Mouse (Mus musculus): Measurements from ENCODE around the gene Tnxb. TPM values are rescaled to one million over a fixed set of nuclear protein-coding genes. Genes with fewer than 3 reads are reported as not detected.

Gene Tnxb
- polyA plus RNA-seq, 1 experiment from 2014 or later, result 0.01 TPM

- Histone ChIP-seq H3K4me3 (peak overlapping the region; percentile 68; the same call in 1 of the 2 replicates), H3K36me3 (no peaks in the 10 kb centered on the region), H3K9me3 (no peaks in the 10 kb centered on the region), H3K4me1 (peaks cover 46% of the 10 kb centered on the region), H3K27me3 (peaks cover 44% of the 10 kb centered on the region), H3K4me2 (replicated peaks) (peak overlapping the region; percentile 78), H3K27ac (no peak overlapping the region), H3K9ac (no peak overlapping the region)
- no peak for ATAC-seq (ENCODE audit: insufficient number of reproducible peaks, insufficient read depth, low FRiP score, low TSS enrichment)
- 13% methylated on average over 12 of the region's 12 CpGs for WGBS
These were observed 40.3 kb upstream of the Tnxb start for GRCm38 (mm10) chr17:34629796-34630603.

DNA sequence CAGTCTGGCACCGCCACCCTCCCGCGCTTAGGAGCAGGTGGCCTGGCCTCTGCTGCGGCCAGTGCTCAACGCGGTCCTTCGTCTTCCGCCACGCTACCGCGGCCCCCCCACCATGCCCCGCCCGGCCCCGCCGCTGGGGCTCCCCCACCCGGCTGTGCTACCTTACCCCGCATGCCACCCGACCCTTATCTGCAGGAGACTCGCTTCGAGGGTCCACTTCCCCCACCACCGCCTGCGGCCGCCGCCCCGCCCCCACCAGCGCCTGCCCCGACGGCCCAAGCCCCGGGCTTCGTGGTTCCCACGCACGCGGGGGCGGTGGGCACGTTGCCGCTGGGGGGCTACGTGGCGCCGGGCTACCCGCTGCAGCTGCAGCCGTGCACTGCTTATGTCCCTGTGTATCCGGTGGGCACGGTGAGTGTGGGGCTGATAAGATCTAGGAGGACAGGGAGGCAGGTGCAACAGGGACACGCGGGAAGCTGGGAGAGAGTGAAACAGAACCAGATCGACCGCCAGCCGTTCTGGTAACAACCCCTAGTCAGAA is 39.5 kb upstream of the Tnxb start:
- Histone ChIP-seq H3K4me3 (peak overlapping the region; percentile 34), H3K27me3 (peaks cover 44% of the 10 kb centered on the region), H3K9ac (peak overlapping the region; percentile 27), H3K36me3 (no peaks in the 10 kb centered on the region), H3K4me1 (peaks cover 46% of the 10 kb centered on the region), H3K27ac (no peak overlapping the region), H3K4me2 (replicated peaks) (peak overlapping the region; percentile 78), H3K9me3 (no peaks in the 10 kb centered on the region)
- 3% methylated on average over 48 of the region's 48 CpGs for WGBS
- no peak for ATAC-seq (ENCODE audit: insufficient number of reproducible peaks, insufficient read depth, low FRiP score, low TSS enrichment)

GRCm38 (mm10) chr17:34631647-34632046 is 38.7 kb upstream of the Tnxb start:
- Histone ChIP-seq H3K27me3 (peaks cover 44% of the 10 kb centered on the region), H3K27ac (no peak overlapping the region), H3K4me1 (peaks cover 39% of the 10 kb centered on the region), H3K9ac (no peak overlapping the region), H3K4me3 (peak overlapping the region; percentile 34), H3K9me3 (no peaks in the 10 kb centered on the region), H3K36me3 (no peaks in the 10 kb centered on the region), H3K4me2 (replicated peaks) (peak overlapping the region; percentile 78)
- no peak for ATAC-seq (ENCODE audit: insufficient number of reproducible peaks, insufficient read depth, low FRiP score, low TSS enrichment)
- WGBS, result 6% methylated on average over 12 of the region's 12 CpGs

GRCm38 (mm10) chr17:34632261-34632691 is 38.1 kb upstream of the Tnxb start:
- H3K4me3 ChIP-seq, result peak overlapping the region; percentile 34
- peaks cover 39% of the 10 kb centered on the region for H3K4me1 ChIP-seq
- H3K9me3 ChIP-seq, result no peaks in the 10 kb centered on the region
- 0 out of 2 replicates have a peak, but pooled peaks have one; percentile 16 for ATAC-seq (ENCODE audit: insufficient number of reproducible peaks, insufficient read depth, low FRiP score, low TSS enrichment)
- H3K9ac ChIP-seq, result peak overlapping the region; percentile 47; the same call in 1 of the 2 replicates
- peak overlapping the region; percentile 78 for H3K4me2 ChIP-seq (replicated peaks)
- H3K36me3 ChIP-seq, result no peaks in the 10 kb centered on the region
- H3K27ac ChIP-seq, result no peak overlapping the region
- WGBS, result 2% methylated on average over 26 of the region's 26 CpGs
- peaks cover 44% of the 10 kb centered on the region for H3K27me3 ChIP-seq

DNA sequence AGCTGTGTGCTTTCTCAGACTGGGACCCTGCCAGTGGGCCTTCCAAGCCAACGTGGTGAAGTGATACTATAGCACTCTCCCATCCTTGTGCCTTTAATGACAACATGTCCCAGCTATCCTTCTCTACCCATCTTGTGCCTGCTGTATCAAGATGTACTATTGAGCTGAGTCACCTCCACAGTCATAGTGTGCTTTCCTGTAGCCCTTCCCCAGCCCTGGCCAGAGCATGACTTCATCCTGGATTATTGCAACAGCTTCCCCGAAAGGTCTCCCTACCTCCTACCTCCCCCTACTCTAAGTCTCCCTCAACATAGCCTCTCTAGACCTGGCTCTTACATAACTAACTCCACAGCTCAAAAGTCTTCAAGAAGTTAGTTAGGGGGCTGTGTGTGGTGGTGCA is 34.7 kb upstream of the Tnxb start:
- peaks cover 15% of the 10 kb centered on the region for H3K4me1 ChIP-seq
- peaks cover 30% of the 10 kb centered on the region for H3K27me3 ChIP-seq
- no peak overlapping the region for H3K9ac ChIP-seq
- H3K4me3 ChIP-seq, result no peak overlapping the region
- no peak overlapping the region for H3K4me2 ChIP-seq (replicated peaks)
- WGBS, result 72% methylated on average over 2 of the region's 2 CpGs
- no peak for ATAC-seq (ENCODE audit: insufficient number of reproducible peaks, insufficient read depth, low FRiP score, low TSS enrichment)
- no peaks in the 10 kb centered on the region for H3K9me3 ChIP-seq
- no peak overlapping the region for H3K27ac ChIP-seq
- no peaks in the 10 kb centered on the region for H3K36me3 ChIP-seq

GRCm38 (mm10) chr17:34637459-34637858 is 32.9 kb upstream of the Tnxb start:
- 72% methylated on average over 3 of the region's 3 CpGs for WGBS
- H3K4me1 ChIP-seq, result peaks cover 15% of the 10 kb centered on the region
- H3K27ac ChIP-seq, result no peak overlapping the region
- ATAC-seq (ENCODE audit: insufficient number of reproducible peaks, insufficient read depth, low FRiP score, low TSS enrichment), result no peak
- H3K9ac ChIP-seq, result no peak overlapping the region
- no peaks in the 10 kb centered on the region for H3K36me3 ChIP-seq
- peaks cover 12% of the 10 kb centered on the region for H3K27me3 ChIP-seq
- no peaks in the 10 kb centered on the region for H3K9me3 ChIP-seq
- H3K4me2 ChIP-seq (replicated peaks), result no peak overlapping the region
- H3K4me3 ChIP-seq, result no peak overlapping the region

DNA sequence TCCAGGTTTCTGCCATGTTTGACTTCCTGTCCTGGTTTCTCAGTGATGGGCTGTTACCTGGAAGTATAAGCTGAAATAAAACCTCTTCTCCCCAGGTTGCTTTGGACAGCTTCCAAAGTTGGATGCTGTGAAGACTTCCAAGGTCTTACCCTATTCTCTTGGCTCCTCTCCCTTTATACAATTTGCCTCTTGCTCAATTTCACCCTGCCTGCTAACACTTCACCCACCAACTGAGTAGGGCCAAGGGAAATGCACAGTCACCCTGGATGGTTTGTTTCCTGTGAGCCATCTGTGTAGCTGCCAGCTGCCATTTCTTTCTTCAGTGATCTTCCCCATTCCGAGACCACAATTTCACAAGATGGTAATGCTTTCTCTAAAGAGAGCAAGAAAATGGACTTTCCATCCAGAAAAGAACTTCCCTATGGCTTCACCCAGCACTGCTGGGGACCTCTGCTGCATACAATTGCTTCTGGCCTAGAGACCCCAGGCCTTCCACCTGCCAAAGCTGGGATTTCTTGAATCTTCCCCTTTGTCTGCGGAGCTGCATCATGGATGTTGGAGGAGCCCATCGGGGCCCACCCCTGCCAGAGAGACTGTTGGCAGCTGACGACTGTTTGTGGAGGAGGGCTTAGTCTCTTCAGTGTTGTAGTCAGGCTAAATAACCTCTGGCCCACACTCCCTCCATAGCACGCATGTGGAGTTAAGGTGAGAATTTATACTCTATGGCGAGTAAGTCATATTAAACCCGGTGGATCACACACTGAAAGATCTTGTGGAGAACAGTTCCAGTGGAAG is 30.7 kb upstream of the Tnxb start:
- H3K4me3 ChIP-seq, result no peak overlapping the region
- 82% methylated on average over 7 of the region's 7 CpGs for WGBS
- H3K36me3 ChIP-seq, result no peaks in the 10 kb centered on the region
- peaks cover 17% of the 10 kb centered on the region for H3K4me1 ChIP-seq
- no peak overlapping the region for H3K4me2 ChIP-seq (replicated peaks)
- H3K9me3 ChIP-seq, result no peaks in the 10 kb centered on the region
- no peaks in the 10 kb centered on the region for H3K27me3 ChIP-seq
- H3K27ac ChIP-seq, result no peak overlapping the region
- H3K9ac ChIP-seq, result no peak overlapping the region
- no peak for ATAC-seq (ENCODE audit: insufficient number of reproducible peaks, insufficient read depth, low FRiP score, low TSS enrichment)

DNA sequence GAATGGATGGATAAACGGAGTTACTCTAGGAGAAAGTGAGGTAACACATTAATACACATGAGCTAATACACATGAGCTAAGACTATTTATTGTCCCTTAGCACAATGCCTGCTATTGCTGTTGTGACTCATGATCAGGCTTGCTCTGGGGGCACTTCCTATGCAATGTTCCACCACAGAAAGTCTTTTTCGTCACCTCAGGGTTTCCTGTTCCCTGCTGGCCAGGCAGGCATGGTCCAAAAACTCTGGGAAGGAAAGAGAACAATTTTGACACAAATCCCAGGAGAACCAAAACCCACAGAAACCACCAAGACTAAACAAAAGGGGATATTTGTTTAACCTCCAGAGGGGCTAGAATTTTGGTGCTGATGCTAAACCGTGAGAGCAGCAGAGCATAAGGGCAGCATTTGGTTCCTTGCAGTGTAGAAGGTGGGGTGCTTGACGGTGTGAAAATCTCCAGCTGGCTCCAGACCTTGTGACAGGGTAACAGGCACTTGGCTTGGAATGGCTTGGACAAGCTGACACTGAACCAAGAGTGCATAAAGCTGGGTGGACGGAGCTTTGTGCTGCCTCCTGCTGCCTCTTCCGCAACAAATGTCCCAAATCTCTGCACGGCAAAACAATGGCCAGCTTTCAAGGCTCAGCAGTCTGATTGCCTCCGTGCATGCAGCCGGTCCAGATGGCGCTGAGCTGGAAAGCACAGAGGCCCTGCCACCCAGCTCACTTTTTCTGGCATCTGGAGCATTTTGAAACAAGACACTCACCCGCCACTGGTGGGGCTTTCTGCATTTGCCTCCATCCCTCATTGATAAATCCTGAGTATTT is 29.3 kb upstream of the Tnxb start:
- peak overlapping the region; percentile 9; the same call in 1 of the 2 replicates for H3K4me2 ChIP-seq (replicated peaks)
- no peaks in the 10 kb centered on the region for H3K27me3 ChIP-seq
- H3K9ac ChIP-seq, result peak overlapping the region; percentile 28
- no peak for ATAC-seq (ENCODE audit: insufficient number of reproducible peaks, insufficient read depth, low FRiP score, low TSS enrichment)
- H3K27ac ChIP-seq, result peak overlapping the region; percentile 90
- H3K4me1 ChIP-seq, result peaks cover 28% of the 10 kb centered on the region
- H3K9me3 ChIP-seq, result no peaks in the 10 kb centered on the region
- H3K4me3 ChIP-seq, result 0 out of 2 replicates have a peak overlapping the region, but pooled peaks have one; percentile 5
- no peaks in the 10 kb centered on the region for H3K36me3 ChIP-seq
- WGBS, result 15% methylated on average over 11 of the region's 11 CpGs

- no peak for ATAC-seq (ENCODE audit: insufficient number of reproducible peaks, insufficient read depth, low FRiP score, low TSS enrichment)
- WGBS, result 59% methylated on average over 3 of the region's 3 CpGs
These were observed 28.4 kb upstream of the Tnxb start for GRCm38 (mm10) chr17:34641945-34642344.

GRCm38 (mm10) chr17:34643379-34643778 is 27.0 kb upstream of the Tnxb start:
- 89% methylated on average over 4 of the region's 4 CpGs for WGBS
- H3K27me3 ChIP-seq, result no peaks in the 10 kb centered on the region
- H3K27ac ChIP-seq, result no peak overlapping the region
- no peak overlapping the region for H3K9ac ChIP-seq
- no peak overlapping the region for H3K4me2 ChIP-seq (replicated peaks)
- no peaks in the 10 kb centered on the region for H3K36me3 ChIP-seq
- peaks cover 37% of the 10 kb centered on the region for H3K4me1 ChIP-seq
- no peak for ATAC-seq (ENCODE audit: insufficient number of reproducible peaks, insufficient read depth, low FRiP score, low TSS enrichment)
- H3K9me3 ChIP-seq, result no peaks in the 10 kb centered on the region
- no peak overlapping the region for H3K4me3 ChIP-seq

More at GRCm38 (mm10) chr17:34641945-34642344, 28.4 kb upstream of the Tnxb start:
- Histone ChIP-seq H3K4me1 (peaks cover 29% of the 10 kb centered on the region), H3K4me3 (no peak overlapping the region), H3K9me3 (no peaks in the 10 kb centered on the region), H3K36me3 (no peaks in the 10 kb centered on the region), H3K27ac (peak overlapping the region; percentile 90), H3K4me2 (replicated peaks) (no peak overlapping the region), H3K27me3 (no peaks in the 10 kb centered on the region), H3K9ac (no peak overlapping the region)

DNA sequence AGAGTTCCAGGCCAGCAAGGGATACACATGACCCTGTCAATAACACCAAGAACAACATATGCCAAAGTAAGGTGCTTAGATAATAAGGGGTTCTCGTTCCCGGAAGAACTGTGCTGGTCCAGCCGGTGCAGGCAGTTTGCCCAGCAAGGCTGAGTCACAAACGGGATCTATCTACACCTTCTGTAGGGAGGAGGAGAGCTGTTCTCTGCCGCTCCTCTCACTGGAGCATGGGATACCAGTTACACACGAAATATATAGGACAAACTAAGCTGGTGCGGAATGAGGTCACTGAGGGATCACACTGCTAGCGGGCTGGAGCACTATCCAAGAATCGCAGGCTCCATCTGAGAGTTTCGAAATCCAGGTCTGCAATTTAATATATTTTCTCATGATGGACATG is 26.4 kb upstream of the Tnxb start:
- ATAC-seq (ENCODE audit: insufficient number of reproducible peaks, insufficient read depth, low FRiP score, low TSS enrichment), result no peak
- H3K9ac ChIP-seq, result no peak overlapping the region
- no peaks in the 10 kb centered on the region for H3K9me3 ChIP-seq
- H3K4me2 ChIP-seq (replicated peaks), result no peak overlapping the region
- no peak overlapping the region for H3K4me3 ChIP-seq
- no peaks in the 10 kb centered on the region for H3K27me3 ChIP-seq
- H3K4me1 ChIP-seq, result peaks cover 41% of the 10 kb centered on the region
- 0 out of 2 replicates have a peak overlapping the region, but pooled peaks have one; percentile 2 for H3K27ac ChIP-seq
- 80% methylated on average over 10 of the region's 10 CpGs for WGBS
- peaks cover 1% of the 10 kb centered on the region; the same call in 1 of the 2 replicates for H3K36me3 ChIP-seq

Measured in embryonic facial prominence, embryonic 12.5 days (tissue).